Mouse (Mus musculus) olfactory bulb, adult 2 months (tissue): ENCODE results near the gene Lmnb2.

ENCODE experiments used
- CTCF ChIP-seq: fragments of 200-500 bp; IDR thresholded peaks from 2 replicates; pipeline ENCODE4 v1.5.1; 2012; ENCODE audit warnings: low read depth, mild to moderate bottlenecking, low read length, moderate library complexity; ENCODE audit not compliant: insufficient read depth
- POLR2A ChIP-seq: fragments of 200-500 bp; IDR thresholded peaks from 2 replicates; pipeline ENCODE4 v1.6.1; 2012; ENCODE audit warnings: mild to moderate bottlenecking, low read depth, low read length, moderate library complexity; ENCODE audit not compliant: insufficient read depth

DNA sequence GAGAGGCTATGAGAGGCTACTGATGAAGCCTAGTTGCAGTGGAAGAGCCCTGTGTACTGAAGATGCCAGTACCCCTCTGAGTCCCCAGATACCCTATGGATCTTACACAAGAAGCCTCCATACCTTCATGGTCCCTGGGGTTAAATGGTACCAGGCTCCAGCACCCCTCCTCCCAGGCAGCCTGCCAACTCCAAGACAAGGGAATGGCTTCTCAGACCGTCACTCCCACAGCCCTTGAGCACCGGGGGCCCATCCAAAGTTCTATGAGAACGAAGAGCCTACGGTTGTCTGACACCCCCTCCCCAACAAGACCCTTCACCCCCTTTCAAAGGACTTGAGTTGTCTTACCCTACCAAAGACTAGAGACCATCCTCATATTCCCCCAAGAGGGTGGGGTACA is 2.3 kb downstream of the Lmnb2 start:
- TF ChIP-seq POLR2A: no peak
- no peak for TF ChIP-seq CTCF
